Mouse (Mus musculus): Measurements from ENCODE around the gene Nrg4. TPM values are rescaled to one million over a fixed set of nuclear protein-coding genes. Genes with fewer than 3 reads are reported as not detected.

Nrg4 gene
- polyA plus RNA-seq, 1 experiment from 2014 or later: 1.2 TPM

GRCm38 (mm10) chr9:55325564-55326514 is 805 bp downstream of the Nrg4 start:
- H3K9me3 ChIP-seq (replicated peaks; ENCODE audit: control insufficient read depth, low read length): no peaks in the 10 kb centered on the region
- peak overlapping the region; percentile 79 for H3K9ac ChIP-seq (ENCODE audit: low read length)
- peak overlapping the region; percentile 75 for H3K4me3 ChIP-seq (ENCODE audit: low read length)
- ATAC-seq (replicated peaks; ENCODE audit: extremely low read depth, insufficient read depth, low FRiP score): no peak; the same call in 1 of the 2 replicates
- peaks cover 30% of the 10 kb centered on the region for H3K27me3 ChIP-seq (ENCODE audit: control insufficient read depth, insufficient read depth, low read length)
- H3K27ac ChIP-seq (ENCODE audit: low read length): no peak overlapping the region
- no peaks in the 10 kb centered on the region for H3K36me3 ChIP-seq (ENCODE audit: control insufficient read depth, insufficient read depth)
- peak overlapping the region; percentile 93 for H3K4me2 ChIP-seq (ENCODE audit: low read depth, low read length)
- H3K4me1 ChIP-seq (ENCODE audit: control insufficient read depth, insufficient read depth, low read length): peaks cover 9% of the 10 kb centered on the region
- 16% methylated on average over 18 of the region's 18 CpGs for WGBS

- peaks cover 26% of the 10 kb centered on the region for H3K27me3 ChIP-seq (ENCODE audit: control insufficient read depth, insufficient read depth, low read length)
- peaks cover 9% of the 10 kb centered on the region for H3K4me1 ChIP-seq (ENCODE audit: control insufficient read depth, insufficient read depth, low read length)
- H3K4me3 ChIP-seq (ENCODE audit: low read length): no peak overlapping the region
- no peak overlapping the region for H3K27ac ChIP-seq (ENCODE audit: low read length)
- no peak overlapping the region for H3K4me2 ChIP-seq (ENCODE audit: low read depth, low read length)
- WGBS: 50% methylated on average over 1 of the region's 1 CpGs
- H3K36me3 ChIP-seq (ENCODE audit: control insufficient read depth, insufficient read depth): no peaks in the 10 kb centered on the region
- no peak for ATAC-seq (replicated peaks; ENCODE audit: extremely low read depth, insufficient read depth, low FRiP score)
- no peak overlapping the region for H3K9ac ChIP-seq (ENCODE audit: low read length)
- no peaks in the 10 kb centered on the region for H3K9me3 ChIP-seq (replicated peaks; ENCODE audit: control insufficient read depth, low read length)
These were observed 1.6 kb downstream of the Nrg4 start for GRCm38 (mm10) chr9:55325061-55325460.

DNA sequence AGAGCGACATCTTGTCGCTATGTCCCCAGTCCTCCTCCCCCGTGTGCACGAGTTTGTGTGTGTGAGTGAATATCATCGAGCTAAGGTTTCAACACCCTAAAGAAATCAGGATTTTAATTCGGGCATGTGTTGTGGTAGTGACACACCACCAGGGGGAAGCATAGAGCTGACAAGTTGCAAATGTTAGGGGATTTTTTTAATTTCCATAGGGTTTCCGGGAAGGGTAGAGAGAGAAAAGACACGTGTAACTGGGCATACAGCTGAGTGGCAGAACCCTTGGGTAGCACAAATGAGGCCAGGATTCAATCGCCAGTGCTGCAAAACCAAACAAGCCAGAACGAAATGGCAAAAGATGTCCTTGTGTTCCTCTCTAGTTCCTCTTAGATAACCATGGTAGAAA is 2.1 kb downstream of the Nrg4 start:
- H3K9me3 ChIP-seq (replicated peaks; ENCODE audit: control insufficient read depth, low read length): no peaks in the 10 kb centered on the region
- no peak for ATAC-seq (replicated peaks; ENCODE audit: extremely low read depth, insufficient read depth, low FRiP score)
- no peak overlapping the region for H3K27ac ChIP-seq (ENCODE audit: low read length)
- no peak overlapping the region for H3K4me2 ChIP-seq (ENCODE audit: low read depth, low read length)
- no peaks in the 10 kb centered on the region for H3K36me3 ChIP-seq (ENCODE audit: control insufficient read depth, insufficient read depth)
- H3K4me3 ChIP-seq (ENCODE audit: low read length): no peak overlapping the region
- no peak overlapping the region for H3K9ac ChIP-seq (ENCODE audit: low read length)
- H3K4me1 ChIP-seq (ENCODE audit: control insufficient read depth, insufficient read depth, low read length): peaks cover 9% of the 10 kb centered on the region
- peaks cover 23% of the 10 kb centered on the region for H3K27me3 ChIP-seq (ENCODE audit: control insufficient read depth, insufficient read depth, low read length)
- WGBS: 51% methylated on average over 10 of the region's 10 CpGs

DNA sequence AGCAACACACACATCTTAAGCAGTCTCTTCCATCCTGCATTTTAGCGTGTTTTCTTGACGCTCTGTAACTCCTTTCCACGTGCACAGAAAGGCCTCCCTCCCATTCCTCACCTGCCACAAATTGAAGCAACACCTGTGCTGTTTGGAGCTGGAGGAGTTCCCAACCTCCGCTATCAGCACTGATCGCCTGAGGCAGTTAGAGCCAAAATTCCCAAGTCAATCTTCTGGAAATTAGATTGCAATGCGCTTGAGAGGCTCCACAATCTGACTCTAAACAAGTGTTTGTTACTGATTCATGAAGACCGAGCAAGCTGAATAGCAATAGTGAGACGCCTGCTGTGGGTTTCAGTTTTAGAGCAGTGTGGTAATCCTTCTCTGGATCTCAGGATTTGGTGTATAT is 2.6 kb downstream of the Nrg4 start:
- Histone ChIP-seq H3K36me3 (ENCODE audit: control insufficient read depth, insufficient read depth) (no peaks in the 10 kb centered on the region), H3K27me3 (ENCODE audit: control insufficient read depth, insufficient read depth, low read length) (peaks cover 18% of the 10 kb centered on the region), H3K4me3 (ENCODE audit: low read length) (no peak overlapping the region), H3K9me3 (replicated peaks; ENCODE audit: control insufficient read depth, low read length) (no peaks in the 10 kb centered on the region), H3K4me1 (ENCODE audit: control insufficient read depth, insufficient read depth, low read length) (peaks cover 9% of the 10 kb centered on the region), H3K4me2 (ENCODE audit: low read depth, low read length) (no peak overlapping the region), H3K27ac (ENCODE audit: low read length) (no peak overlapping the region), H3K9ac (ENCODE audit: low read length) (no peak overlapping the region)
- ATAC-seq (replicated peaks; ENCODE audit: extremely low read depth, insufficient read depth, low FRiP score): no peak
- WGBS: 56% methylated on average over 8 of the region's 8 CpGs

- 50% methylated on average over 1 of the region's 1 CpGs for WGBS
These were observed 4.0 kb downstream of the Nrg4 start for GRCm38 (mm10) chr9:55322641-55323040.

DNA sequence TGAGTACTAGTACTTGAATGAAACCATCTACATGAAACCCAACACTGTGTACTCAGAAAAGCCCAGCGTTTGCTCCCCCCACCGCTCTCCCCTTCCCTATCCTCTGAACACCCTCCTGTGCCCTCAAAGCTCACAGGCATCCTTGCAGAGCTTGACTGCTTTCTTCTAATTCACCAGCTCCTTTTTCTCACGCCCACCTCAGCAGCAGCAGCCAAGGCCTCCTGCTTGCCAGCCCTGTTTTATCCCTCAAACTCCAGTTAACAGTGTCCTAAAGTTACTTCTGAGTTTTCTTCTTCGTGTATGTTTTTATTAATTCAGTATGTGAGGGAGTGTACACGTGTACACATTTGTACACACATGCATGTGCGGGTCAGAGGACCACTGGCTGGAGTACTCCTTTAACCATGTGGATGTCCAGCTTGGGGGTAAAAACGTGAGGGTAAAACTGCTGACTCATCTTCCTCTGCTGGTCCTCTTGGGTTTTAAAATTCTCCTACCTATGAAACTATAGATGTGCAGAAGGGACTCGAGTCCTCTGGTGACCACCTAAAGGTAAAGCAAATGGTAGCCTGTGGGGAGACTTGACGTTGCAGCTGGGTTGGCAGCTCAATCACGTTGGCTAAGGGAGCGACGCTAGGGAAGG is 12.9 kb downstream of the Nrg4 start:
- H3K36me3 ChIP-seq (ENCODE audit: control insufficient read depth, insufficient read depth): no peaks in the 10 kb centered on the region
- H3K9ac ChIP-seq (ENCODE audit: low read length): no peak overlapping the region
- no peak for ATAC-seq (replicated peaks; ENCODE audit: extremely low read depth, insufficient read depth, low FRiP score)
- WGBS: 57% methylated on average over 12 of the region's 12 CpGs
- no peak overlapping the region for H3K4me2 ChIP-seq (ENCODE audit: low read depth, low read length)
- H3K27ac ChIP-seq (ENCODE audit: low read length): no peak overlapping the region
- H3K27me3 ChIP-seq (ENCODE audit: control insufficient read depth, insufficient read depth, low read length): no peaks in the 10 kb centered on the region
- no peaks in the 10 kb centered on the region for H3K9me3 ChIP-seq (replicated peaks; ENCODE audit: control insufficient read depth, low read length)
- H3K4me1 ChIP-seq (ENCODE audit: control insufficient read depth, insufficient read depth, low read length): no peaks in the 10 kb centered on the region
- H3K4me3 ChIP-seq (ENCODE audit: low read length): no peak overlapping the region

More at GRCm38 (mm10) chr9:55322641-55323040, 4.0 kb downstream of the Nrg4 start:
- Histone ChIP-seq H3K27me3 (ENCODE audit: control insufficient read depth, insufficient read depth, low read length) (peaks cover 8% of the 10 kb centered on the region), H3K4me1 (ENCODE audit: control insufficient read depth, insufficient read depth, low read length) (peaks cover 9% of the 10 kb centered on the region), H3K27ac (ENCODE audit: low read length) (no peak overlapping the region), H3K4me3 (ENCODE audit: low read length) (no peak overlapping the region), H3K4me2 (ENCODE audit: low read depth, low read length) (no peak overlapping the region), H3K36me3 (ENCODE audit: control insufficient read depth, insufficient read depth) (no peaks in the 10 kb centered on the region), H3K9me3 (replicated peaks; ENCODE audit: control insufficient read depth, low read length) (no peaks in the 10 kb centered on the region), H3K9ac (ENCODE audit: low read length) (no peak overlapping the region)
- no peak for ATAC-seq (replicated peaks; ENCODE audit: extremely low read depth, insufficient read depth, low FRiP score)

DNA sequence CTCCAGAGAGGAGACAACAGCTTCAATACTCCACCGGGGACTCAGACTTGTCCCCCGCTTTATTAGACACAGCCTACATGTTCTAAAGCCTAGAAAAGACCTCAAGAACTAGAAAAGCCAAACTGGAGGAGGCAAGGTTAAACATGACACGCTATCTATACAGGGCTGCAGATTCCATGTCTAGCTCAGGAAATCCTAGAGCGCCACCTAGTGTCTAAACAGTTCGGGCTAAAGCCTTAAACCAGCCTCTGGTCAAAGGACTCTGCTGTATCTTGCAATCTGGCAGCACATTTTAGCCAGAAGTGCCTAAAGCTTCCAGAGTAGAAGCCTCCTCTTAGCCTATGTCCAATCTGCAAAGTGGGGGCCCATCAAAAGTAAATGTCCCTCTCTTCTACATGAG is 15.1 kb downstream of the Nrg4 start:
- Histone ChIP-seq H3K9ac (ENCODE audit: low read length) (no peak overlapping the region), H3K4me1 (ENCODE audit: control insufficient read depth, insufficient read depth, low read length) (no peaks in the 10 kb centered on the region), H3K27me3 (ENCODE audit: control insufficient read depth, insufficient read depth, low read length) (no peaks in the 10 kb centered on the region), H3K36me3 (ENCODE audit: control insufficient read depth, insufficient read depth) (no peaks in the 10 kb centered on the region), H3K27ac (ENCODE audit: low read length) (no peak overlapping the region), H3K9me3 (replicated peaks; ENCODE audit: control insufficient read depth, low read length) (no peaks in the 10 kb centered on the region), H3K4me2 (ENCODE audit: low read depth, low read length) (no peak overlapping the region), H3K4me3 (ENCODE audit: low read length) (no peak overlapping the region)
- 6% methylated on average over 5 of the region's 5 CpGs for WGBS
- peak; percentile 72; the same call in 1 of the 2 replicates for ATAC-seq (replicated peaks; ENCODE audit: extremely low read depth, insufficient read depth, low FRiP score)

DNA sequence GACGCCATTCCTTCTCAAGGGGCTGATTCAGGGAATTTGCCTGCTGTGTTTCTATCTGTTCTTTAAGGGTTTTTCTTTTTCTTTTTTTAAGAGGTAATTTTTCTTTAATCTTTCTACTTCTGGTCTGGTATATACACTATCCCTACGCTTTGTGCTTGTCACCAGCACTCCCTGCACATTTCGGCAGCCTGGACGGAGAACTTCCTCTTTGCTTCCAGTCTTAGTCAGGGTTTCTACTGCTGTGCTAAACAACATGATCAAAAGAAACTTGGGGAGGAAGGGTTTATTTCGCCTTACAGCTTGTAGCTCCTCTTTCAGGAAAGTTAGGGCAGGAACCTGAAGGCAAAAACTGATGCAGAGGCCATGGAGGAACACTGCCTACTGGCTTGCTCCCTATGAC is 18.2 kb downstream of the Nrg4 start:
- ATAC-seq (replicated peaks; ENCODE audit: extremely low read depth, insufficient read depth, low FRiP score): no peak
- Histone ChIP-seq H3K4me2 (ENCODE audit: low read depth, low read length) (no peak overlapping the region), H3K36me3 (ENCODE audit: control insufficient read depth, insufficient read depth) (no peaks in the 10 kb centered on the region), H3K27me3 (ENCODE audit: control insufficient read depth, insufficient read depth, low read length) (no peaks in the 10 kb centered on the region), H3K9ac (ENCODE audit: low read length) (no peak overlapping the region), H3K9me3 (replicated peaks; ENCODE audit: control insufficient read depth, low read length) (no peaks in the 10 kb centered on the region), H3K4me1 (ENCODE audit: control insufficient read depth, insufficient read depth, low read length) (no peaks in the 10 kb centered on the region), H3K4me3 (ENCODE audit: low read length) (no peak overlapping the region), H3K27ac (ENCODE audit: low read length) (no peak overlapping the region)
- 80% methylated on average over 5 of the region's 5 CpGs for WGBS

- 47% methylated on average over 5 of the region's 5 CpGs for WGBS
- H3K9me3 ChIP-seq (replicated peaks; ENCODE audit: control insufficient read depth, low read length): no peaks in the 10 kb centered on the region
- no peak overlapping the region for H3K4me2 ChIP-seq (ENCODE audit: low read depth, low read length)
- no peak overlapping the region for H3K4me3 ChIP-seq (ENCODE audit: low read length)
- ATAC-seq (replicated peaks; ENCODE audit: extremely low read depth, insufficient read depth, low FRiP score): no peak
- no peaks in the 10 kb centered on the region for H3K4me1 ChIP-seq (ENCODE audit: control insufficient read depth, insufficient read depth, low read length)
- no peak overlapping the region for H3K27ac ChIP-seq (ENCODE audit: low read length)
- H3K27me3 ChIP-seq (ENCODE audit: control insufficient read depth, insufficient read depth, low read length): no peaks in the 10 kb centered on the region
- no peaks in the 10 kb centered on the region for H3K36me3 ChIP-seq (ENCODE audit: control insufficient read depth, insufficient read depth)
- H3K9ac ChIP-seq (ENCODE audit: low read length): no peak overlapping the region
These were observed 19.1 kb downstream of the Nrg4 start for GRCm38 (mm10) chr9:55307557-55307956.
